Mouse (Mus musculus): Measurements from ENCODE around the gene Sugct. TPM values are rescaled to one million over a fixed set of nuclear protein-coding genes. Genes with fewer than 3 reads are reported as not detected.

Gene Sugct
- polyA plus RNA-seq, 1 experiment, result 0.42 TPM

GRCm38 (mm10) chr13:16971277-16971676 is 724.1 kb downstream of the Sugct start:
- no peaks in the 10 kb centered on the region for H3K79me3 ChIP-seq (ENCODE audit: low read depth)
- no peak overlapping the region for H3K4me3 ChIP-seq (ENCODE audit: insufficient read depth, poor library complexity, severe bottlenecking)
- TF ChIP-seq CEBPB (IDR thresholded peaks at IDR 0.05; ENCODE audit: low read depth) (no peak), MAX (IDR thresholded peaks at IDR 0.05) (no peak), USF1 (IDR thresholded peaks at IDR 0.05; ENCODE audit: low read depth) (no peak), CTCF (IDR thresholded peaks at IDR 0.05; ENCODE audit: control insufficient read depth, insufficient read depth, insufficient read length) (no peak), MYOD1 (IDR thresholded peaks at IDR 0.05; ENCODE audit: control insufficient read depth, insufficient read length, low read depth) (no peak), MYOG (IDR thresholded peaks at IDR 0.05; ENCODE audit: control insufficient read depth, extremely low read depth, insufficient read length) (no peak), FOSL1 (IDR thresholded peaks at IDR 0.05; ENCODE audit: insufficient read depth, low read length, poor library complexity, severe bottlenecking) (no peak)
- no peaks in the 10 kb centered on the region for H3K79me2 ChIP-seq (ENCODE audit: control insufficient read depth, insufficient read depth)
- H3K36me3 ChIP-seq (ENCODE audit: control insufficient read depth, insufficient read depth), result no peaks in the 10 kb centered on the region
- no peaks in the 10 kb centered on the region for H3K27me3 ChIP-seq (ENCODE audit: control insufficient read depth, insufficient read depth, insufficient read length)
- H3ac ChIP-seq (ENCODE audit: control insufficient read depth, insufficient read length, low read depth), result no peak overlapping the region

- Histone ChIP-seq H3K4me3 (ENCODE audit: insufficient read depth, poor library complexity, severe bottlenecking) (no peak overlapping the region), H3K36me3 (ENCODE audit: control insufficient read depth, insufficient read depth) (no peaks in the 10 kb centered on the region), H3K27me3 (ENCODE audit: control insufficient read depth, insufficient read depth, insufficient read length) (no peaks in the 10 kb centered on the region), H3K79me2 (ENCODE audit: control insufficient read depth, insufficient read depth) (no peaks in the 10 kb centered on the region), H3ac (ENCODE audit: control insufficient read depth, insufficient read length, low read depth) (no peak overlapping the region), H3K79me3 (ENCODE audit: low read depth) (no peaks in the 10 kb centered on the region)
- TF ChIP-seq CEBPB (IDR thresholded peaks at IDR 0.05; ENCODE audit: low read depth) (no peak), MAX (IDR thresholded peaks at IDR 0.05) (no peak)
Observed at GRCm38 (mm10) chr13:16968995-16969394, 726.4 kb downstream of the Sugct start.

GRCm38 (mm10) chr13:16964823-16965475 is 730.4 kb downstream of the Sugct start:
- H3K36me3 ChIP-seq (ENCODE audit: control insufficient read depth, insufficient read depth), result no peaks in the 10 kb centered on the region
- H3ac ChIP-seq (ENCODE audit: control insufficient read depth, insufficient read length, low read depth), result no peak overlapping the region
- no peaks in the 10 kb centered on the region for H3K27me3 ChIP-seq (ENCODE audit: control insufficient read depth, insufficient read depth, insufficient read length)
- H3K79me2 ChIP-seq (ENCODE audit: control insufficient read depth, insufficient read depth), result no peaks in the 10 kb centered on the region
- H3K4me3 ChIP-seq (ENCODE audit: insufficient read depth, poor library complexity, severe bottlenecking), result no peak overlapping the region
- no peaks in the 10 kb centered on the region for H3K79me3 ChIP-seq (ENCODE audit: low read depth)
- TF ChIP-seq CEBPB (IDR thresholded peaks at IDR 0.05; ENCODE audit: low read depth) (no peak), MYOD1 (IDR thresholded peaks at IDR 0.05; ENCODE audit: control insufficient read depth, insufficient read length, low read depth) (no peak), MYOG (IDR thresholded peaks at IDR 0.05; ENCODE audit: control insufficient read depth, extremely low read depth, insufficient read length) (no peak), FOSL1 (IDR thresholded peaks at IDR 0.05; ENCODE audit: insufficient read depth, low read length, poor library complexity, severe bottlenecking) (no peak), MAX (IDR thresholded peaks at IDR 0.05) (no peak), USF1 (IDR thresholded peaks at IDR 0.05; ENCODE audit: low read depth) (no peak), CTCF (IDR thresholded peaks at IDR 0.05; ENCODE audit: control insufficient read depth, insufficient read depth, insufficient read length) (no peak)

GRCm38 (mm10) chr13:16952045-16952444 is 743.3 kb downstream of the Sugct start:
- no peaks in the 10 kb centered on the region for H3K36me3 ChIP-seq (ENCODE audit: control insufficient read depth, insufficient read depth)
- H3K27me3 ChIP-seq (ENCODE audit: control insufficient read depth, insufficient read depth, insufficient read length), result no peaks in the 10 kb centered on the region
- no peaks in the 10 kb centered on the region for H3K79me3 ChIP-seq (ENCODE audit: low read depth)
- H3ac ChIP-seq (ENCODE audit: control insufficient read depth, insufficient read length, low read depth), result no peak overlapping the region
- no peak for TF ChIP-seq CTCF (IDR thresholded peaks at IDR 0.05; ENCODE audit: control insufficient read depth, insufficient read depth, insufficient read length)
- no peak for TF ChIP-seq USF1 (IDR thresholded peaks at IDR 0.05; ENCODE audit: low read depth)
- no peak for TF ChIP-seq FOSL1 (IDR thresholded peaks at IDR 0.05; ENCODE audit: insufficient read depth, low read length, poor library complexity, severe bottlenecking)
- no peak for TF ChIP-seq MYOG (IDR thresholded peaks at IDR 0.05; ENCODE audit: control insufficient read depth, extremely low read depth, insufficient read length)
- TF ChIP-seq MYOD1 (IDR thresholded peaks at IDR 0.05; ENCODE audit: control insufficient read depth, insufficient read length, low read depth), result no peak
- TF ChIP-seq MAX (IDR thresholded peaks at IDR 0.05), result no peak
- no peak for TF ChIP-seq CEBPB (IDR thresholded peaks at IDR 0.05; ENCODE audit: low read depth)
- H3K4me3 ChIP-seq (ENCODE audit: insufficient read depth, poor library complexity, severe bottlenecking), result no peak overlapping the region
- no peaks in the 10 kb centered on the region for H3K79me2 ChIP-seq (ENCODE audit: control insufficient read depth, insufficient read depth)

GRCm38 (mm10) chr13:16939466-16939811 is 755.9 kb downstream of the Sugct start:
- Histone ChIP-seq H3ac (ENCODE audit: control insufficient read depth, insufficient read length, low read depth) (no peak overlapping the region), H3K27me3 (ENCODE audit: control insufficient read depth, insufficient read depth, insufficient read length) (no peaks in the 10 kb centered on the region), H3K79me3 (ENCODE audit: low read depth) (no peaks in the 10 kb centered on the region), H3K79me2 (ENCODE audit: control insufficient read depth, insufficient read depth) (no peaks in the 10 kb centered on the region), H3K4me3 (ENCODE audit: insufficient read depth, poor library complexity, severe bottlenecking) (no peak overlapping the region), H3K36me3 (ENCODE audit: control insufficient read depth, insufficient read depth) (no peaks in the 10 kb centered on the region)
- TF ChIP-seq MYOG (IDR thresholded peaks at IDR 0.05; ENCODE audit: control insufficient read depth, extremely low read depth, insufficient read length) (no peak), USF1 (IDR thresholded peaks at IDR 0.05; ENCODE audit: low read depth) (no peak), CTCF (IDR thresholded peaks at IDR 0.05; ENCODE audit: control insufficient read depth, insufficient read depth, insufficient read length) (no peak), MAX (IDR thresholded peaks at IDR 0.05) (no peak), MYOD1 (IDR thresholded peaks at IDR 0.05; ENCODE audit: control insufficient read depth, insufficient read length, low read depth) (no peak), CEBPB (IDR thresholded peaks at IDR 0.05; ENCODE audit: low read depth) (no peak), FOSL1 (IDR thresholded peaks at IDR 0.05; ENCODE audit: insufficient read depth, low read length, poor library complexity, severe bottlenecking) (no peak)

All from C2C12 (cell line).